Mouse (Mus musculus): ENCODE data around the gene Mfsd6l.

GRCm38 (mm10) chr11:68539621-68540020 is 16.4 kb upstream of the Mfsd6l start:
- TF ChIP-seq EP300 (IDR thresholded peaks at IDR 0.05) (no peak), CTCF (IDR thresholded peaks at IDR 0.05) (no peak)
